Mouse (Mus musculus): ENCODE measurements around the gene Phf11b. TPM values are rescaled to one million over a fixed set of nuclear protein-coding genes. Genes with fewer than 3 reads are reported as not detected.
"Not testable (repeated sequence)": the region's sequence is repeated elsewhere in the genome, so short reads cannot be mapped to it uniquely, and the experiment has no call there.

The Phf11b gene
- total and polyA plus RNA-seq, 2 experiments = 0.69 to 1.6 TPM

DNA sequence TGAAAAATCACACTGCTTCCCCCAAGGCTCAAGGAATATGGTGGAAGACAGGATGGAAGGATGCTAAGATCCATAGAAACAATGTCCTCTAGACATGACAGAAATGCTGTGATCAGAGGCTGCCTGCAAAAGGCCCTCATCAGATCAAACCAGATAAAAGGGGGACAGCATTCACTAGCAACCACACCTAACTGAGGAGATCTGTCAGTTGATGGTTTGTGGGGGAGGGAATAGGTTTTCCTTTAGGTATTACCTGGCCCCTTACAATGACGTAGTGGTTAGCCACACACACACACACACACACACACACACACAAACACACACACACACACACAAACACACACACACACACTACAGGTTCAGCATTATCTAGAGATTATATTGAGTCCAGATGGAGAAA lies 1.6 kb downstream of the Phf11b start:
- H3K27me3 ChIP-seq (ENCODE audit: control insufficient read depth, insufficient read depth, low read length) = no peaks in the 10 kb centered on the region
- no peak for DNase-seq (ENCODE audit: extremely low read depth, low read depth, low spot score)
- H3K27ac ChIP-seq (replicated peaks; ENCODE audit: insufficient read depth, low read depth, low read length) = no peak overlapping the region
- no peaks in the 10 kb centered on the region for H3K4me1 ChIP-seq (ENCODE audit: control insufficient read depth, insufficient read depth, low read length)
- 88% methylated on average over 1 of the region's 1 CpGs for WGBS
- H3K79me2 ChIP-seq (ENCODE audit: control insufficient read depth, insufficient read depth, low read length) = no peaks in the 10 kb centered on the region
- no peak overlapping the region for H3K9ac ChIP-seq (ENCODE audit: low read depth, low read length)
- TF ChIP-seq POLR2A (IDR thresholded peaks at IDR 0.05; ENCODE audit: extremely low read depth, insufficient read depth, low read length) = no peak
- TF ChIP-seq CTCF (IDR thresholded peaks at IDR 0.05; ENCODE audit: low read depth, low read length) = no peak
- H3K4me3 ChIP-seq (ENCODE audit: insufficient read depth, low read depth, low read length) = no peak overlapping the region
- no peaks in the 10 kb centered on the region for H3K36me3 ChIP-seq (ENCODE audit: control insufficient read depth, insufficient read depth, low read length)

GRCm38 (mm10) chr14:59336056-59336455 lies 5.1 kb downstream of the Phf11b start:
- not testable (repeated sequence) for DNase-seq (ENCODE audit: extremely low read depth, low read depth, low spot score); H3K27me3 ChIP-seq (ENCODE audit: control insufficient read depth, insufficient read depth, low read length); H3K4me1 ChIP-seq (ENCODE audit: control insufficient read depth, insufficient read depth, low read length); H3K9ac ChIP-seq (ENCODE audit: low read depth, low read length); H3K79me2 ChIP-seq (ENCODE audit: control insufficient read depth, insufficient read depth, low read length); H3K36me3 ChIP-seq (ENCODE audit: control insufficient read depth, insufficient read depth, low read length); H3K27ac ChIP-seq (replicated peaks; ENCODE audit: insufficient read depth, low read depth, low read length); H3K4me3 ChIP-seq (ENCODE audit: insufficient read depth, low read depth, low read length)
- WGBS = 91% methylated on average over 3 of the region's 3 CpGs

DNA sequence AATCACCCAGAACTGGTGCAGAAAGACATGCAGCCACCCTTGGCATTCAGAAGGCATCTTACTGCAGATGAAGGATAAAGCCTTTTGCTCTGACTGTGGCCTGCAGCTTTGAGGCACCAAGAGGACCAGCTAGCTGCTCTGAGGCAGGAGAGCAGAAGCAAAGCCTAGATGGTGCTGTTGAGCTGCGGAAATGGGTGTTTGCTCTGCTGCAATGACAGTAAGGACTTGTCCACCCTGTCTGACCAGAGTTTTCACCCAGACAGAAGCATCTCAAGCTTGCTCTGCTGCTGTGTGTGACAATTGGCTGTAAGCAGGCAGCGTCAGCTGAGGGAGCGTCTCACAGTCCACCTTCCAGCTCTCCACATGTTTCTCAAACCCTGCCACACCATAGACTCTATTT lies 10.7 kb downstream of the Phf11b start:
- not testable (repeated sequence) for H3K4me3 ChIP-seq (ENCODE audit: insufficient read depth, low read depth, low read length); H3K4me1 ChIP-seq (ENCODE audit: control insufficient read depth, insufficient read depth, low read length); H3K79me2 ChIP-seq (ENCODE audit: control insufficient read depth, insufficient read depth, low read length); H3K27me3 ChIP-seq (ENCODE audit: control insufficient read depth, insufficient read depth, low read length); H3K27ac ChIP-seq (replicated peaks; ENCODE audit: insufficient read depth, low read depth, low read length); H3K36me3 ChIP-seq (ENCODE audit: control insufficient read depth, insufficient read depth, low read length); H3K9ac ChIP-seq (ENCODE audit: low read depth, low read length)
- WGBS = 46% methylated on average over 3 of the region's 3 CpGs
- DNase-seq (ENCODE audit: extremely low read depth, low read depth, low spot score) = peak; percentile 1
- peak; percentile 35; the same call in 1 of the 2 replicates for TF ChIP-seq CTCF (IDR thresholded peaks at IDR 0.05; ENCODE audit: low read depth, low read length)

- not testable (repeated sequence) for DNase-seq (ENCODE audit: extremely low read depth, low read depth, low spot score); H3K36me3 ChIP-seq (ENCODE audit: control insufficient read depth, insufficient read depth, low read length); H3K27me3 ChIP-seq (ENCODE audit: control insufficient read depth, insufficient read depth, low read length); H3K27ac ChIP-seq (replicated peaks; ENCODE audit: insufficient read depth, low read depth, low read length); H3K4me1 ChIP-seq (ENCODE audit: control insufficient read depth, insufficient read depth, low read length); H3K9ac ChIP-seq (ENCODE audit: low read depth, low read length); H3K4me3 ChIP-seq (ENCODE audit: insufficient read depth, low read depth, low read length); H3K79me2 ChIP-seq (ENCODE audit: control insufficient read depth, insufficient read depth, low read length)
- WGBS = 91% methylated on average over 6 of the region's 6 CpGs
Observed at GRCm38 (mm10) chr14:59319970-59320369, 21.2 kb downstream of the Phf11b start.

GRCm38 (mm10) chr14:59319036-59319435 lies 22.1 kb downstream of the Phf11b start:
- not testable (repeated sequence) for H3K4me1 ChIP-seq (ENCODE audit: control insufficient read depth, insufficient read depth, low read length); H3K36me3 ChIP-seq (ENCODE audit: control insufficient read depth, insufficient read depth, low read length); DNase-seq (ENCODE audit: extremely low read depth, low read depth, low spot score); H3K27ac ChIP-seq (replicated peaks; ENCODE audit: insufficient read depth, low read depth, low read length); H3K4me3 ChIP-seq (ENCODE audit: insufficient read depth, low read depth, low read length); H3K79me2 ChIP-seq (ENCODE audit: control insufficient read depth, insufficient read depth, low read length); H3K27me3 ChIP-seq (ENCODE audit: control insufficient read depth, insufficient read depth, low read length); H3K9ac ChIP-seq (ENCODE audit: low read depth, low read length)
- WGBS = 90% methylated on average over 3 of the region's 3 CpGs

DNA sequence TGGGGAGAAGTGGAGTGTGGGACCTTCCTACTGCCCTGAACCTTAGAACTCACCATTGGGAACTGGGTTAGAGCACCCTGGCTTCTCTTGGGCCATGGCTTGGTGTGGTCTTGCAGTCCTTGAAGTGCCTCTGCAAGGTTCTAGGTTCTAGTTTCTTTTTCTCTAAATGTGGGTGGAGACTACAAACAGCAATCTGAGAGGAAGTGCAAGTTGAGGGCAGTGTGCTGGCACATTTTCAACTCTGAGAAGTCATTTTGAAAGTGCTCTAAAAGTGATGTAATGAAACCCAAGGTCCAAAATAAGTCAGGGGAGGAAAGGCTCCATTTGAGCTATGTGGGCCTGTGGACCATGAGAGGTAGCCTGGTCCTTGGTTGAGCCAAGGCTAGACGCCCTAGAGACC lies 43.8 kb downstream of the Phf11b start, which contains the start of gene Phf11a:
Gene Phf11a, minus strand, starts transcription at position 132 of the 400 bp plus-strand sequence.
- H3K4me3 ChIP-seq (ENCODE audit: insufficient read depth, low read depth, low read length) = not testable (repeated sequence)
- WGBS = 79% methylated on average over 1 of the region's 1 CpGs

GRCm38 (mm10) chr14:59291769-59292168 lies 49.4 kb downstream of the Phf11b start:
- H3K27ac ChIP-seq (replicated peaks; ENCODE audit: insufficient read depth, low read depth, low read length); H3K9ac ChIP-seq (ENCODE audit: low read depth, low read length); H3K79me2 ChIP-seq (ENCODE audit: control insufficient read depth, insufficient read depth, low read length); H3K36me3 ChIP-seq (ENCODE audit: control insufficient read depth, insufficient read depth, low read length); H3K4me3 ChIP-seq (ENCODE audit: insufficient read depth, low read depth, low read length); DNase-seq (ENCODE audit: extremely low read depth, low read depth, low spot score); H3K4me1 ChIP-seq (ENCODE audit: control insufficient read depth, insufficient read depth, low read length); H3K27me3 ChIP-seq (ENCODE audit: control insufficient read depth, insufficient read depth, low read length): not testable (repeated sequence)

More for the DNA sequence above, 43.8 kb downstream of the Phf11b start, which contains the start of gene Phf11a:
- peak; percentile 16 for DNase-seq (ENCODE audit: extremely low read depth, low read depth, low spot score)
- H3K36me3 ChIP-seq (ENCODE audit: control insufficient read depth, insufficient read depth, low read length); H3K4me1 ChIP-seq (ENCODE audit: control insufficient read depth, insufficient read depth, low read length); H3K27me3 ChIP-seq (ENCODE audit: control insufficient read depth, insufficient read depth, low read length); H3K9ac ChIP-seq (ENCODE audit: low read depth, low read length); H3K79me2 ChIP-seq (ENCODE audit: control insufficient read depth, insufficient read depth, low read length); H3K27ac ChIP-seq (replicated peaks; ENCODE audit: insufficient read depth, low read depth, low read length): not testable (repeated sequence)

GRCm38 (mm10) chr14:59274961-59275360 lies 66.2 kb downstream of the Phf11b start:
- H3K27ac ChIP-seq (replicated peaks; ENCODE audit: insufficient read depth, low read depth, low read length); H3K9ac ChIP-seq (ENCODE audit: low read depth, low read length); H3K4me3 ChIP-seq (ENCODE audit: insufficient read depth, low read depth, low read length); H3K79me2 ChIP-seq (ENCODE audit: control insufficient read depth, insufficient read depth, low read length); H3K36me3 ChIP-seq (ENCODE audit: control insufficient read depth, insufficient read depth, low read length); DNase-seq (ENCODE audit: extremely low read depth, low read depth, low spot score); H3K27me3 ChIP-seq (ENCODE audit: control insufficient read depth, insufficient read depth, low read length); H3K4me1 ChIP-seq (ENCODE audit: control insufficient read depth, insufficient read depth, low read length): not testable (repeated sequence)
- 87% methylated on average over 4 of the region's 4 CpGs for WGBS
